Mouse (Mus musculus): ENCODE data around the gene Otulin.

- TF ChIP-seq EP300 (IDR thresholded peaks at IDR 0.05) (no peak), CTCF (IDR thresholded peaks at IDR 0.05) (peak; percentile 50)
Observed at GRCm38 (mm10) chr15:27582428-27582827, 48.1 kb downstream of the Otulin start.

All from lung, postnatal 0 days (tissue).